Mouse (Mus musculus): ENCODE measurements at regions not wholly inside any gene's neighbourhood (a gene's known extent, or its start where the extent isn't known, plus 50 kb on each side); places are given as distances from the start of the nearest gene placed in this dataset.

- TF ChIP-seq POLR2AphosphoS2 (IDR thresholded peaks at IDR 0.05; ENCODE audit: insufficient read length, low read depth) (no peak), TCF3 (IDR thresholded peaks at IDR 0.05; ENCODE audit: insufficient read length, low read depth) (no peak), POLR2A (IDR thresholded peaks at IDR 0.05; ENCODE audit: insufficient read length, low read depth) (no peak), MAX (IDR thresholded peaks at IDR 0.05; ENCODE audit: low read depth) (no peak), E2F4 (IDR thresholded peaks at IDR 0.05; ENCODE audit: insufficient read depth) (no peak), TCF12 (IDR thresholded peaks at IDR 0.05; ENCODE audit: insufficient read depth, poor library complexity, severe bottlenecking) (no peak), MYOG (IDR thresholded peaks at IDR 0.05; ENCODE audit: control insufficient read depth in 1 of 3, insufficient read depth in 1 of 3, insufficient read length in 2 of 3, low read depth in 2 of 3) (no peak), MYOD1 (IDR thresholded peaks at IDR 0.05; ENCODE audit: control insufficient read depth in 1 of 3, insufficient read length in 2 of 3, low read depth in 2 of 3) (no peak), CEBPB (IDR thresholded peaks at IDR 0.05; ENCODE audit: insufficient read depth, poor library complexity, severe bottlenecking) (no peak), USF1 (IDR thresholded peaks at IDR 0.05; ENCODE audit: low read depth) (no peak)
These were observed 188.1 kb downstream of the Bcl2l11 start for GRCm38 (mm10) chr2:128313948-128314347.
